Mouse (Mus musculus): ENCODE measurements around the gene Sertad4.

Sertad4 gene

DNA sequence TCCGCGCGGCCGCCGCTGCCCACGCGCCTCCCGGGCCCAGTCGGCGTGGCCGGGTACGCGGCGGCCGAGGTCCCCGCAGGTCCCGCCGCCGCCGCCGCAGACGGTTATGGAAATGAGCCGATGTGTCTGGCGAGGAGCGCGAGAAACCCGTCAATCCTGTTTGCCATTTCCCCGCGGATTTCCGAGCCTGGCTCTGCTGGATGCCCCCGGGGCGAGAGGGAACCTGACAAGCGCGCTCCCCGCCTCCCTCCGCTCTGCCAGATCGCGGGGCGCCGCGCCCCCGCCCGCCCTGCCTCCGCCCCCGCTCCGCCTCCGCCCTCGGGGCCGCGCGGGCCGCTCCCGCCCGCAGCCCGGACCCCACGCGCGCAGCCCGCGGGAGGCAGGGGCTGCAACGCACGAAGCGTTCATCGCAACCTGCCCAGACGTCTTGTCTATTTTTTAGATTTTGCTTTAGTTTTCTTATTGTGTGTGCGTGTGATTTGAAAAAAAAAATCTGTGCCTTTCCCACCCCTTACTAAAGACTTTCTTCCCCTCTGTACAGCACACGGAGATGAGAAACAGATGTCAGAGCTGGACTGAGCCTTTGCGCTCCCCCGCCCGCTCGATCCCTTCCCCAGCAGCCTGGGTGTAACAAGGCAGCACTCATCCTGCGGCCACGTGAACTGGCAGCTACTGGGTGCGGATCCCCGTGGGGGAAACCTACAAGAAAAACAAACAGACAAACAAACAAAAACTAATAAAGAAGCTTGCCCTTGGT lies at the start of gene Sertad4:
Sertad4 (minus strand) TSS at position 283 of the 757 bp plus-strand sequence.
- DNase-seq (ENCODE audit: low spot score) = no peak

DNA sequence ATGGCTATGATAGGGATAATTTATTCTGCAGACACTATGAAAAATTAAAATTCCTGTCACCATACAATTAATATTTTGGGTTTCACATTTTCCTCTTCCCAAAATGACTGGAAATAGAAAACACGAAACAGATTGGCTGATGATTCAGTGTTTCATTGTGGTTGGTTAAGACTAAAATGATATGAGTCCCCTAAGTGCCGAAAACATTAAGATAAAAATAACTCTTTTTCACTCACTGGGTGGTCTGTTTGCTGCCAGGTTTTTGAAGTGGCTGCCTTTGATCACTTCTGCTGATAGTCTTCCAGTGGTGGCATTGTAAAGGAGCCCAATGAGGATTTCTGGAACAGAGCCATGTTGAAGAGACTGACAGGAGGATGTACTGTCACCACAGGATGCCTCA lies 46.0 kb upstream of the Sertad4 start:
- no peak for DNase-seq (ENCODE audit: low spot score)

DNA sequence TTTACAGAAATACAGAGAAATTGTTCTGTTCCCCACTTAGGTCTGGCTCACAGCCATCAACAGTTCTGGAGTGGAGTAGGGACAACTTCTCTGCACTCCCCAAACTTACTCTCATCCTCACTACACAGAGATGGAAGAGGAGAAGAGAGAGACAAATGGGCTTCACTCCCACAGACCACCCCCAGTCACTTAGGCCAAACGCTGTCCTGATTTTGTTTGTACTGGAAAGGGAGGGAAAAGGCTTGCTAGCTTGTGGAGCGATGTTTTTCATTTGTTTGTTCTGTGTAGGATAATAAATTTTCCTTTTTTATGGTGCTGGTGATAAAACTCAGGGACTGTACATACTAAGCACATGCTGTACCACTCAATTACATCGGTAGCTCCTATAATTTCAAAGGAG lies 45.4 kb upstream of the Sertad4 start:
- DNase-seq (ENCODE audit: low spot score) = no peak

DNA sequence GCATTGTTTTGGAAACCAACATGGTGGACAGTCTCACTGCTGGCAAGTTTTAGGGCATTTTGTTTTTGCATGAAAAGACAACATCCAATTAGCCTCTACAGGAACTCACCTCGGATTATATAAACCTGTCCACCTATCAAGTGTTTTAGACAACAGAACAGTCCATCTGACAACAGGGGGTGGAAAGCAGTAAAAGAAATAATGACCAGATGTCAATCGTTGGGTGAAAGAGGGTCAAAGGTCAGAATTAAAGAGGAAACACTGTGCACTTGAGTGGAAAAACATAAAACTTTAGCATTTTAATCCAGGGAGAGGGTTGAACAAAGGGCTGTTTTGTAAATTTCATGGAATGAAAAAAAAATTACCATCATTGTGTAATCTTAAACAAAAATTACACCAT lies 43.2 kb upstream of the Sertad4 start:
- DNase-seq (ENCODE audit: low spot score) = no peak

DNA sequence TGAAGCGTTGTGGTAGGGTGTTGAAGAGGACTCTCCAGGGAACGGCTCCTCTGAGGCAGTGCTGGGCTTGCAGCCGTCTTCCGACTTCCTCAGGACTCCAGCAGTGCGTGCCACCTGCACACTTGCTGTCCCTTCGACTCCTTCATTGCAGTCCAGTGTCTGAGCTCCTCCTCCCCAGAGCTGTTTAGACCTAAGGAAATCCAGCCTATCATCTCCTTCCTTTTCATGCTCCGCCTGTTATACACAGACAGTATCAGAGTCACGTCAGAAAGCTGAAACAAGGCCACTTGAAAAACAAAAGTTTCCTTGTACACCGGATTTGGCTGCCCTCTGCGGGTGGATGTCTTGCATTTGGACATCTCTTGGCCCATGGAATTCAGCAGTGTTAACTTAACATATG lies 41.7 kb upstream of the Sertad4 start:
- no peak for DNase-seq (ENCODE audit: low spot score)

DNA sequence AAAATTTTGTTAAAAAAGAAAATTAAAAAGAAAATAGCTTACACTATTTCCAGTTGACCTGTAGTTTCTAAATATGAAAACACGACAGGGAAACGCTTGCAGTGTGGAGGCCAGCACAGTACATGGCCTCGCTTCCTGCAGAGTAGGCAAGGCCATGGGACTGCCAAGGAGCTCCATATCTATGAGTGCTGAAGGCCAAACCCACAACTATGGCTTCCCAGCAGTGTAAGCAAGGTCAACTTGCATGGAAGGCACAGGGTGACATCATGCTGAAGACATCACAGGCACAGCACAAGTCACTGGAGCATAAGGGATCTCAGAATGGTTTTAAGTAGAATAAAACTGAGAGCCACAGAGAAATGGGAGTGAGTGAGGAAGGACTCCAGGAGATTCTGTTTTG lies 40.5 kb upstream of the Sertad4 start:
- no peak for DNase-seq (ENCODE audit: low spot score)

DNA sequence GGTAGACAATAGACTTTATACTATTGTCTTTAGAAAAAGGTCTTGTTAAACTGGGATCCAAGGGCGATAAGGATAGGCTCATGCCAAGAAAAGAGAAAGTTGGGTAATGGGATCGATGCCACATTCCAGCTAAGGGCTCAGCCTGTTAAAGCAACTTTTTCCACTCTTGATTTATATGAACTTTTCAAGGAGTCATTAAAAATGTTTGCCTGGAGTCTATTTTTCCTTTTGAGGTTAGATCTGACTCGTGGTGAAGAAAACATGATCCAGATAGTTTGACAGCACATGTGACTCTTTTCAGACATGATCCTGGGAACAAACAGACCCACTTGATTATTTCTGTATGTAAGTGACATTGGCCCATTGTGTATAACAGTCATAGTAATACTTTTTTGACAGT lies 35.2 kb upstream of the Sertad4 start:
- no peak for DNase-seq (ENCODE audit: low spot score)

DNA sequence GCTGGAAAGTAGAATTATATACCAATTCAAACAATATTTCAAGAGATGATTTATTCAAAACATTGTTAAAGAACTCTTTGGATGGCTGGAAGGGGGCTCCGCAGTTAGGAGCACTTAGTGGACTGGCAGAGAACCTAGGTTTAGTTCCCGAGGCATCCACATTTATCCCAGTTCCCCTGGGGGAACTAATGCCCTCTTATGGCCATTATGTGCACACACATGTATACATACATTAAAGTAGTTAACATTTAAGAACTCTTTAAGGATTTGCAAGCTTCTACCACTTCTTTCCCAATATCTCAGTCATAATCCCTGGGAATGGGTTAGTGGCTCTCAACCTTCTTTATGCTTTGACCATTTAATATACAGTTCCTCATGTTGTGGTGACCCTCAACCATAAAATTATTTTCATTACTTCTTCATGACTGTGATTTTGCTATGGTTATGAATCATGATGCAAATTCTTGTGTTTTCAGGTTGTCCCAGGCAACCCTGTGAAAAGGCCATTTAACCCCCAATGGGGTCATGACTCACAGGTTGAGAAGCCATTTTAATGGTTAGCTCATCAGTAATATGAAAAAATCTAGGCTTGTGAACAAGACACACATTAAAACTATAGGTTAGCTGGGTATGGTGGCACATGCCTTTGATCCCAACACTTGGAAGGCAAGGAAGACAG lies 27.2 kb upstream of the Sertad4 start:
- no peak for DNase-seq (ENCODE audit: low spot score)

DNA sequence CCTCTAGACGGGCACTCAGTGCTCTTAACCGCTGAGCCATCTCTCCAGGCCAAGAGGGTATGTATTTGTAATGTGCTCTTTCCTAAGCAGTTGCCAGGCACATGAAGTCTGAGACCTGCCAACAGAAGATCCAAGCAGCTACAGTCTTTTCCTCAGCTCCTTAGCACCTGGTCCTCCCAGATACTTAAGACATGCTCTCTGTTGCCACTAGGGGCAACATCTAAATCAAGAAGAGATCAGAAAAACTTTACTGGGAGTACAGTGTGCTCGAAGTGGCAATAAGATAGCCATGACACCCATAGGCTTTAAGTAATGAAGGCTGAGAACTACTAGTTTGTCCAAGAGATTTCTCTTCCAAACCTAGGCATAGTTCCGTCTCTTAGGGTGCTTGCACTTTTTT lies 24.6 kb upstream of the Sertad4 start:
- no peak for DNase-seq (ENCODE audit: low spot score)

DNA sequence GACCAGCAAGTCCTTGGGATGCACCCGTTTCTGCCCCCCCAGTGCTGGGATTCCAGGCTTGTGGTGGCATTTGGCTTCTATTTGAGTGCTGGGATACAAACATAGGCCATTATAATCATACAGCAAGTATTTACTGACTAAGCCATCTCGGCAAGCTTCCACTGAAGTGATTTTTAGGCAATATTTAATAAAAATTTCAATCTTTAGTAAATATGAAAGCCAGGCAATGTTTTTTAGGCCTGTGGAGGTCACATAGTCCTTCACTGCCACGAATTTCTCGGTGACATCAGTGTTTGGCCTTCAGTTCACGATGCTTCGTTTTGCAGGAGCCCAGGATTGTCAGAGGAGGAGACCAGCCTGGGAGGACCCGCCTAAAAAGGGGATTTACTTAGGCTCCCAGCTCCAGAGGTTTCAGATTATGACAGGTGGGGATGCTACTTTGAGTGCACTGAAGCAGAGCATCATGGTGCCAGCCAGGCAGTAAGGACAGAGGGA lies 23.6 kb upstream of the Sertad4 start:
- DNase-seq (ENCODE audit: low spot score) = no peak

DNA sequence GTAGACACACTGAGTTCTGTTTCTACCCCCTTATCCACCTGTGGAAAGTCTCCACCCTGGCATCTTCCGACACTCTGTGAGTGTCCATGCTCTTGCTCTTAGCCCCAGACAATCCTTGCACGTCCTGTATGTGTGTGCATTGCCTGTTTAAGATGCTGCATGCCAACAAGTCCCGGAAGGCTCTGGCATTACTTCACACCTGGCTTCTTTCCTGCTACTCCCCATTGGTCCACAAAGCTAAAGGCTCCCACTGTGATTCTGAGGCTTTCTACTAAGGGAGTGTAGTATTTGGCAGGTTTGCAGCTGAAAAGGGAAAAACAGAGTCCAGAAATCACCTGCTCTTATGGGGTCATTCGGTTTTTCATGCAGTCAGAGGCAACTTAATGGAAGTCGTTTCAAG lies 17.3 kb upstream of the Sertad4 start:
- no peak for DNase-seq (ENCODE audit: low spot score)

DNA sequence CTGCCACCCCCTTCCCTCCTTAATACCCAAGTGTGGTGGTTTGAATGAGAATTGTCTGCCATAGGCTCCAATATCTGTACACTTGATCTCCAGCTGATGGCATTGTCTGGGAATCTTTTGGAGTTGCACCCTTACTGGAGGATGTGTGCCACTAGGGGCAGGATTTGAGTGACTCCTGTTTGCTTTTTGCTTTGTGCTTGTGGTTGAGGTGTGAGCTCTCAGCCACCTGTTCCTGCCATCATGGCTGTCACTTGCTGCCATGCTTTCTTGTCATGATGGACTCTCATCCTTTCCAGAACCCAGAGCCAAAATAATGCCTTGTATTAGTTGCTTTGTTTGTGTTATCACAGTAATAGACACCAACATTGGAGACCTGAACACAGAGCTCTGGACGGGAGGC lies 14.2 kb upstream of the Sertad4 start:
- no peak for DNase-seq (ENCODE audit: low spot score)

DNA sequence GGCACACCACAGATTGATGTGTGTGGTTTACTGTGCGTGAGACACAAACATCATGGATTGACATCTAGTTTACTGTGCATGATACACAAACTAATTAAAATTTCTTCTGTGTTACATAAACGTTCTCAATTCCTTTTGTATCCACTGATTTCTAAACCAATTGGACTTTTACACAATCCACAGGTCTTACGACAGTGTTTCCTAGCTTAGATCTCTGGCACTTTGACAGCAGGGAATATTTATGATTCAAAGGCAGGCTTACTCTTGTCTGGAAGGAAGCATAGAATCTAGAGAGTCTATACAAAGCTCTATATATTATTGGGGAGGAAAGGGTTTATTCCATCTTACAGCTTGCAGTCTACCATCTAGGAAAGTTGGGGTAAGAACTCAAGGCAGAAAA lies 8.9 kb upstream of the Sertad4 start:
- no peak for DNase-seq (ENCODE audit: low spot score)

DNA sequence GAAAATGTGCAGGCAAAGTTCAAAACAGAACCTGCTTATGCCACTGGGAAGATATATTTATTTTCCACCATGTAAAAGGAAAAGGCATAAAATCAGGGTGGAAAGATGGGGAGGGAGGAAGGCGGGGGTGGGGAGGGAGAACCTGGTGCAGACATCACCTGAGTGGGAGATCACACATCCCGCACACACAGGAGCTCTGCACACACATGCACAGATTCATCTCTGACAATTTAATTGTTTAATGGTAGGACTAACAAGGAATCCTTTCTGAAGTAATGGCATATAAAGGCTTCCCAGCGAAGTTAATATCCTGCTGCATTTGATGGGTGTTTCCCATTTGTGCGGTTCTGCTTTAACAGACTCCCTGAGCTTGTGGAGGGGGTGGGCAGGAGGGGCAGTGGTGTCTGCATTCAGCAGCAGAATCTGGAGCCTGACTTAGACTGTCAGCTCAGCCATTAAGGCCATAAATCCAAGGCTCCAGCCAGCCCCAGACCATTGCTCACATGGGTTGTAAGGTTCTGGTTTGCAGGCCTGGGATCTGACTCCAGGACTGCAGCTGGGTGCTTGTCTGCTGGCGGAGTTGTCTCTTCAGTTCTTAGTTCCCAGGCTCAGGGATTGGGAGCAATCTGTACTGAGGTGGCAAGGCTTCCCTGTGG lies 5.9 kb upstream of the Sertad4 start:
- no peak for DNase-seq (ENCODE audit: low spot score)

DNA sequence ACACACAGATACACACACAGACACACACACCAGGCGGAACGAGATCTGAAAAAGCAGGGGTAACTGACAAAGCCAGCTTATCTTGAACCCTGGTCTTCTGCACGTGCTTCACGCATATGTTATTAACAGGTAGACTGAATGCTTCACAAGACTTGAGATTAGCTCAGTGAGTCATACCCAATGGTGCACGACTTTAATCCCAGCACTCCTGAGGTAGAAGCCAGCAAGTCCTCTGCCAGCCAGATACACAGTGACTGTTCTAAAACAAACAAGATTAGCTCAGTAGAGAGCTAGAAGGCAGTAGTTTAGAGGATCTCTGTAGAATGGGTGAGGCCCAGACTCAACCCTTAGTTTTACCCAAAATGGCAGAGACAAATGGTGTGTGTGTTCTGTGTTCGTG lies 4.7 kb upstream of the Sertad4 start:
- no peak for DNase-seq (ENCODE audit: low spot score)

DNA sequence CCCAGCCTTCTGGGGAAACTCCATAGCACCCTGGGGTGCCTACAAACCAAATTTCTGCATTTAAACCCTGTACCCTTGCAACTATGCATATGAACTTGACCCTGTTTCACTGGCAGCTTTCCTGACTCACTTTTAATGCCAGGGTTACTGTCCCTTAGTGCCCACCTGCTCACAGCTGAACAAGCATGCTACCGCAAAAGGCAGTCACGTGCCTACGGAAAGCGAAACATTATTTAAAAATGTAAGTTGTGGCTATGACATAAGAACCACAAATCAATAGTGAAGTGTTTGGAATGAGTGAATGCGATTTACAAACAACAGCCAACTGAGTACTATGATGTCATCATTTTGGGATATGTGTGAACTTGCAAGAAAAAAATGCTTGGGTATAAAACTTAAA lies 2.0 kb upstream of the Sertad4 start:
- no peak for DNase-seq (ENCODE audit: low spot score)

DNA sequence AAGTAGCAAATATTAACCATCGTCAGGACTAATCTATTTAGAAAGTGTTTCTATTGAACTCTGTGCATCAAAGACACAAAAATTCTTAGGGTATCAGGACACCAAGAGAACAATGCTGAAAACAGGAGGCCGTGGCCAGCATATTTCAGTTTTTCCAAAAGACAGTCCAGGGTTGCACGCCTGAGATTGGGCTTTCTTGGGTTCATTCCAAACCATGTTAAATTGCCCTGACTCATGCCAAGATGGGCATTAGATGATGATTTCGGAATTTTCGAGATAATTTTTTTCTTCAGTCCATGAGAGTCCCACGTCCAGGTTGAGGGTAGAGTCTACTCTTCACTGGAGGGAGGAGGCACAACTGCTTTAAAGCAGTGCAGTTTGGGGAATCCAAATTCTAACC lies 1.4 kb upstream of the Sertad4 start:
- no peak for DNase-seq (ENCODE audit: low spot score)

DNA sequence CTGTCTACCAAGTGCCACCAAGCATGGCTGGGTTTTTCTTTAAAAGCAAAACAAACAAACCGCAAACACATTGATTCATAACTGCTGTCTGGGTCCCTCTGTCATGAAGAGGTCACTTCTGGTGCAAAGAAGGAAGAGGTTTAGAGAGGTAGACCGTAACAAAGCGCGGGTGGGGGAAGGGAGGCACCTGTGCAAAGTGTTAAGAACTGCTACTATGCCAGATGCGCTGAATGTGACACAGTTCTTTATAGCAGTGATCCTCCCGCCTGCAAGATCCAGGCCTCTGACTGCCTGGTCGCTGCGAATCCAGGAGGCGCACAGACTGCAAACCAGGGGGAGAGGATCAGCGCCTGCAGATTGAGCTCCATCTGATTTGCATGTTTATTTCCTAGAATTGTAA lies 855 bp upstream of the Sertad4 start:
- no peak for DNase-seq (ENCODE audit: low spot score)

DNA sequence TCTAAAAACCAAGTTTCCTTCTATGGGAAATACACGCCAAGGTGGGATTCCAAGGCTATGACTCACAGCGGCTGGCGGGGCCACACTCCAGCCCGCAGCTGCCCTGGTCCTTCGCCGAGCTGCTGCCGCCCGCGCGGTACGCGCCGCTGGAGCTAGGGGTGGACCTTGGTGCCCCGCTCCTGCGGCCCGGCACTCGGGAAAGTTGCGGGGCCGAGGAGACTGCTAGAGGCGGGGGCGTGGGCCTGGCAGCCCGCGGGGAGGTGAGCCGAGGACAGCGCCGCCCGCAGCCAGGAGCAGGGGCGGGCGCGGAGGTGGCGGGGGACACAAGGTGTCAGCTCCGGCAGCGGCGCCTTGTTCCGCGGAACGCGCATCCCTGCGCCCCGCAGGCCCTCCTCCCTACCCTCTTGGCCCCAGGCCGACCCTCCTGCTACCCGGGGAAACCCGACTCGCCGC lies 711 bp downstream of the Sertad4 start:
- DNase-seq (ENCODE audit: low spot score) = peak; percentile 21

DNA sequence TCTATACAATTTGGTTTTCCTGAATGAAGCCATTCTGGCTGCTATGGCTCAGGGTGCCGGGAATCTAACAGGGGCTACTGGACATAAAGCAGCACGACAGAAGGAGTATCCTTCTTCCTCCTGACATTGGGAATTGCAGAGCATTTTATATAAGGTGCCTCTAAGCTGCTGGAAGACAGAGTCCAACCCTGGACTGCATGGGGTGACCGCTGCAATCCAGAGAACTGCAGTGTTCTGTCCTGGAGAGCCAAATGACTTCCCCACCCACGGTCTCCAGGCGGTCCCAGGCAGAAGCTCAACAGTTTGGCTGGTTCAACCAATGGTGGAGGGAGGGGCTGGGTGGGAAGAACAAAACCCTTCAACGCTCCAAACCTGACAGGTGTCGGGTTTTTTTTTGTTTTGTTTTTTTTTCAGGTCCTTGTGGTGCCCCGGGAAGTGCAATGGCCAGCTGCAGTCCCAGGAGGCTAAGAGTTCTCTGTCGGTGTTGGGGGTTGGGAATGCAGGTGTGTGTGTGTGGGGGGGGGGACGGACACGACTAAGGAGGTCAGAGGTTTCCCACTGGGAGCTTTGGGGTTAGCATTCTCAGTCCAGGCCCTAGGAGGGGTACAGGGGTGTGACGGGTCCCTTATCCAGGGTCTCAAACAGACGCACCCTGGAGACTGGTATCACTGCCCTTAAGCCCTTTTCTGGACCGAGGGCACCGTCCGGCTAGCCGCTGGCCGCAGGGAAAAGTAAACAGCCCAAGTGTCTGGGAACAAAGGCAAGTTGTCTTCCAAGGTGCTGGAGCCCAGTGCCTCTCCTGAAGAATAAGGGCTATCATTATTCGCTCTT lies 1.4 kb downstream of the Sertad4 start:
- no peak for DNase-seq (ENCODE audit: low spot score)

DNA sequence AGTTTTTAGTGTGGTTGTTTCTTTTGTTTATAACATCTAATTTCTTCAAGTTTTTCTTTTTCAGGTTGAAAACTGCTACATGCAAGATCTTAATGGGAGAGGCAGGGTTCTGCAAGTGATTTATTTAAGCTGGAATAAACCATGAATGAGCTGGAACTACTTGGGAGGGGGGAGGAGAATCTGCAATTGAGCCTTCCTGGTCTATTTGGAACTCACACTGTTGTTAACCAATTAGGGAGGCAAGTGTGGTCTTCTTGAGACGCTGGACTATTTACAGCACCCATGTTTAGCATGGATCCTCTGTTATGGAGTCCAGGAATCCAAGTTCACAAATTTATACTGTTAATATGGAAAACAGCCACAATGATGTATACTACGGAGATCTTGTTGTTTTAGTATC lies 2.1 kb downstream of the Sertad4 start:
- no peak for DNase-seq (ENCODE audit: low spot score)

DNA sequence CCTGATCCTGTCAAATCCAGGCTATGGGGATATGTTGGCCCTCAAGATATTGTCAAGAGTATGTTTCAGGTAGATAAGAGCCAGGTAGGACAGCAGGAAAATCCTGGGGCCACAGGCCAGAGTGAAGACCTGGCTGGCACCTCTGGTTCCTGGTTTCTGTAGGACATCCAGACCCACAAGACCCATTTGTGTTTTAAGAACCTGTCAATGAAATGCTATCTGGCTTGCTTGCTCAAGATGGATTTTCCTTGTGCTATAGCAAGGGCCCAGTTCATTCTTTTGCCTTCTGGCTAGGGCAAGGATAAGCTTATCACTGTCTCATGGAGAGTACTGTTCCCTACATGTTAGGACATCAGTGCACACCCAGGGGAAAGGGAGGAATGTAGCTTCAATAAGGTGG lies 3.5 kb downstream of the Sertad4 start:
- no peak for DNase-seq (ENCODE audit: low spot score)

All from layer of hippocampus, adult 11-12 months (tissue).